Comparison of ENCODE assay signal across 8 mouse cellular contexts in the genomic region with DNA sequence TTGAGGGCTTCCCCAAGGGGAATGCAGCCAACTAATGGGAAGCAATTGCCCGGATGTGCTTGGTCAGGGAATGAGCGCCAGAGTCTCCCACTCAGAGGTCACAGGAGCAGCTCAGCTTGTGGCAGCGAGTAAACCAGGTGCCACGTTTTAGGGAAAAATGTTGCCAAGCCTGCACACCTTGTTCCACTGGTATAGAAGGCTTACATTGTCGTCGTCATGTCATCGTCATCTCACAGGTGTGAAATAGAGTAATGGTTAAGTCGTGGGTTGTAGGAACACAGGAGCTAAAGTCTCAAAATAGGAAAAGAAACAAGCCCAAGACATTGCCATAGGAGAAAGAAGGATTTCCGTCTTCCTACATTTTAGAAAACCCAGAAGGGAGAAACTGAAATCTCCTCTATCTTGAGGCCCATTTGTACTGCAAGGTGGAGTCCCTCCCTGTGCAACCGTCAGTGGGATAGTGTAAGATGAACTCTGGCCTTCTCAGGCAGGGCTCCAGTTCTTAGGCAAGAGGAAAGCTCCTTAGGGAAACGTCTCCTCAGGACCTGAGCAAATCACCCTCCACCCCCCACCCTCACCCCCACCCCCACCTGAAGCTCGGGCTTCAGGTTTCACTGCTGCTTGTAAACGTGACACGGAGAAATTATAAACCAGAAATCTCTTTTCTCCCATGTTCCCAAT.
DNase-seq lines count a peak whose midpoint lies in the region; ATAC-seq and TF ChIP-seq lines count a peak whose summit lies in the region.

No protein-coding gene starts in this region.

- 52% methylated on average over 14 of the region's 14 CpGs for WGBS in heart, postnatal 0 days
- 43% methylated on average over 14 of the region's 14 CpGs for WGBS in hindbrain, embryonic 14.5 days
- WGBS in midbrain, postnatal 0 days: 42% methylated on average over 14 of the region's 14 CpGs

- no peaks in the 10 kb centered on the region for H3K27me3 ChIP-seq in heart, postnatal 0 days (ENCODE audit: control insufficient read depth, insufficient read depth, low read length)
- no peaks in the 10 kb centered on the region for H3K27me3 ChIP-seq in hindbrain, embryonic 14.5 days (ENCODE audit: control insufficient read depth, insufficient read depth, low read length)
- H3K27me3 ChIP-seq in midbrain, postnatal 0 days (ENCODE audit: insufficient read depth, low read length): no peaks in the 10 kb centered on the region

- peaks cover 13% of the 10 kb centered on the region; the same call in 1 of the 2 replicates for H3K36me3 ChIP-seq in heart, postnatal 0 days (replicated peaks; ENCODE audit: control insufficient read depth, insufficient read depth, low read length)
- no peaks in the 10 kb centered on the region; the same call in none of the 2 replicates for H3K36me3 ChIP-seq in hindbrain, embryonic 14.5 days (replicated peaks; ENCODE audit: control insufficient read depth, insufficient read depth)
- no peaks in the 10 kb centered on the region for H3K36me3 ChIP-seq in midbrain, postnatal 0 days (ENCODE audit: insufficient read depth, low read length)

- H3K4me2 ChIP-seq in heart, postnatal 0 days (ENCODE audit: low read depth, low read length): peak overlapping the region; percentile 60
- H3K4me2 ChIP-seq in hindbrain, embryonic 14.5 days (replicated peaks): peak overlapping the region; percentile 56
- H3K4me2 ChIP-seq in midbrain, postnatal 0 days (ENCODE audit: low read depth, low read length, poor library complexity, severe bottlenecking): peak overlapping the region; percentile 59

- no peaks in the 10 kb centered on the region; the same call in 1 of the 2 replicates for H3K4me1 ChIP-seq in heart, postnatal 0 days (ENCODE audit: control insufficient read depth, insufficient read depth)
- H3K4me1 ChIP-seq in hindbrain, embryonic 14.5 days (replicated peaks; ENCODE audit: control insufficient read depth, insufficient read depth, low read length): peaks cover 22% of the 10 kb centered on the region
- H3K4me1 ChIP-seq in midbrain, postnatal 0 days (ENCODE audit: insufficient read depth, low read length): peaks cover 10% of the 10 kb centered on the region; the same call in 1 of the 2 replicates

- 0 out of 2 replicates have a peak overlapping the region, but pooled peaks have one; percentile 35 for H3K4me3 ChIP-seq in heart, postnatal 0 days (ENCODE audit: low read depth, low read length)
- peak overlapping the region; percentile 44 for H3K4me3 ChIP-seq in hindbrain, embryonic 14.5 days (replicated peaks; ENCODE audit: low read length)
- peak overlapping the region; percentile 48 for H3K4me3 ChIP-seq in midbrain, postnatal 0 days (ENCODE audit: low read depth, low read length)

- no peak for ATAC-seq in heart, postnatal 0 days (ENCODE audit: insufficient read depth, low read depth)
- ATAC-seq in hindbrain, embryonic 14.5 days (ENCODE audit: low FRiP score): no peak; the same call in 1 of the 2 replicates
- ATAC-seq in midbrain, postnatal 0 days (ENCODE audit: low FRiP score): peak; percentile 39; the same call in 1 of the 2 replicates
- ATAC-seq in erythroblast, adult 5-6 weeks (replicated peaks; ENCODE audit: low FRiP score, poor library complexity, severe bottlenecking): no peak

- DNase-seq in heart, postnatal 0 days (ENCODE audit: low spot score): no peak
- DNase-seq in heart, adult 18-20 months: no peak
- DNase-seq in embryo, embryonic 11 days: peak; percentile 17
- DNase-seq in hindbrain, embryonic 14.5 days (ENCODE audit: low spot score): peak; percentile 35
- peak; percentile 18 for DNase-seq in midbrain, postnatal 0 days (ENCODE audit: low spot score)
- no peak for DNase-seq in thymus, postnatal 0 days (ENCODE audit: low spot score)
- no peak for DNase-seq in frontal cortex, postnatal 36 days (ENCODE audit: low spot score in 2 of 2)

- no peak overlapping the region for H3K27ac ChIP-seq in heart, postnatal 0 days (ENCODE audit: low read depth)
- H3K27ac ChIP-seq in hindbrain, embryonic 14.5 days: peak overlapping the region; percentile 94
- peak overlapping the region; percentile 95 for H3K27ac ChIP-seq in midbrain, postnatal 0 days (ENCODE audit: low read depth, low read length)

- TF ChIP-seq EP300 in heart, postnatal 0 days (IDR thresholded peaks at IDR 0.05; ENCODE audit: low read depth): no peak

- TF ChIP-seq CTCF in heart, postnatal 0 days (IDR thresholded peaks at IDR 0.05; ENCODE audit: low read depth): no peak
- TF ChIP-seq CTCF in midbrain, postnatal 0 days (IDR thresholded peaks at IDR 0.05): no peak

- H3K9ac ChIP-seq in heart, postnatal 0 days (replicated peaks; ENCODE audit: low read depth, low read length): no peak overlapping the region; the same call in 1 of the 2 replicates
- H3K9ac ChIP-seq in hindbrain, embryonic 14.5 days: peak overlapping the region; percentile 69
- H3K9ac ChIP-seq in midbrain, postnatal 0 days (replicated peaks; ENCODE audit: low read length, poor library complexity, severe bottlenecking): peak overlapping the region; percentile 69

- H3K9me3 ChIP-seq in heart, postnatal 0 days (replicated peaks; ENCODE audit: control insufficient read depth, low read length): no peaks in the 10 kb centered on the region
- H3K9me3 ChIP-seq in hindbrain, embryonic 14.5 days (ENCODE audit: control insufficient read depth, low read length): no peaks in the 10 kb centered on the region
- H3K9me3 ChIP-seq in midbrain, postnatal 0 days (ENCODE audit: low read length): no peaks in the 10 kb centered on the region

Comparison
In these comparisons a context has a peak if more than half of its experiments do, and no peak if none do; other contexts are left out.
1. DNase-seq: peak in embryo, embryonic 11 days (single experiment), hindbrain, embryonic 14.5 days (single experiment) and midbrain, postnatal 0 days (single experiment); none in heart, postnatal 0 days (single experiment), heart, adult 18-20 months (0 of 2), thymus, postnatal 0 days (single experiment) and frontal cortex, postnatal 36 days (0 of 2).
2. Peak in every context shown above with its lines, with median percentiles within 50 percentile points of each other: H3K4me2 ChIP-seq and H3K4me3 ChIP-seq.